ENCODE assay signal across 9 mouse cellular contexts in the genomic region with DNA sequence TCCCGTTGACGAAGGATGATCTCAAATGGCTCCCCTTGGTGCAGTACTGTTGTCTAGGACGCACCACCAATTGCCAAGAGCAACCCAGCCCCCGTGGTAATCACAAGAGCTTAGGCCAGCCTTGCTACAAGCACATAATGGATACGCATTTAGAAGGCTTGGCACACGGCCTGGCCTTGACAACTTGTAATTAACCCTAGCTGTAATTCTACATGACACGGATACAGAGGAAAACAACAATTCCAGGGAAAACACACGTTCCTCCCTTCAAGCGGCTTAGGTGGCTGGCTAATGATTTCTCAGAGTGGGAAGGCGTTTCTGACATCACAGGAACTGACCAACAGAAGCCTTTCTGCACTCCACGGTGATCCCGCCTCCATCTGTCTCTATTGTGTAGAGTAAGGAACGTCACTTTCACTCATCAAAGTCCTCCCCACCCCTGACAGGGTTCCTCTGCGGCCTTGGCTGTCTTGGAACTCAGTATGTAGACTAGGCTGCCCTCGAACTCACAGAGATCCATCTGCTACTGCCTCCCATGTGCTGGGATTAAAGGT. TPM values are rescaled to one million over a fixed set of nuclear protein-coding genes. Genes with fewer than 3 reads are reported as not detected.
DNase-seq lines count a peak whose midpoint lies in the region; ATAC-seq and TF ChIP-seq lines count a peak whose summit lies in the region.
"Had no signal": no experiment of that assay in that cellular context is flagged by ENCODE, and none has a peak within 500 bp of the region (broad histone marks: within the 10 kb centered on the region; RNA-seq: fewer than 3 reads in every experiment).

No protein-coding gene starts in this region.

- H3K4me3 ChIP-seq in lung, embryonic 14.5 days (ENCODE audit: low read depth, low read length), result no peak overlapping the region
- H3K4me3 ChIP-seq in kidney, embryonic 14.5 days (ENCODE audit: low read length), result no peak overlapping the region

- peak; percentile 40 for DNase-seq in cerebellum, adult 11-12 months
- DNase-seq in cerebellum, postnatal 36 days, result no peak
- peak; percentile 35 for DNase-seq in lung, embryonic 14.5 days
- no peak for DNase-seq in lung, postnatal 36 days
- DNase-seq in retina, embryonic 14.5 days (ENCODE audit: low spot score), result peak; percentile 81
- no peak for DNase-seq in gastrocnemius, postnatal 14 days
- DNase-seq: gastrocnemius, postnatal 25 days had no signal

- no peaks in the 10 kb centered on the region for H3K9me3 ChIP-seq in lung, embryonic 14.5 days (ENCODE audit: low read depth, low read length)
- H3K9me3 ChIP-seq in kidney, embryonic 14.5 days (ENCODE audit: control insufficient read depth, low read length), result no peaks in the 10 kb centered on the region

- no peak overlapping the region for H3K4me2 ChIP-seq in lung, embryonic 14.5 days
- no peak overlapping the region; the same call in 1 of the 2 replicates for H3K4me2 ChIP-seq in kidney, embryonic 14.5 days (replicated peaks; ENCODE audit: low read depth, low read length)

- no peaks in the 10 kb centered on the region for H3K4me1 ChIP-seq in lung, embryonic 14.5 days (ENCODE audit: insufficient read depth)
- 0 out of 2 replicates have a peak, but pooled peaks cover 7% of the 10 kb centered on the region for H3K4me1 ChIP-seq in kidney, embryonic 14.5 days (ENCODE audit: control insufficient read depth, insufficient read depth, low read length)

- 51% methylated on average over 15 of the region's 15 CpGs for WGBS in lung, embryonic 14.5 days
- 32% methylated on average over 15 of the region's 15 CpGs for WGBS in kidney, embryonic 14.5 days

- H3K9ac ChIP-seq in lung, embryonic 14.5 days, result no peak overlapping the region
- H3K9ac ChIP-seq in kidney, embryonic 14.5 days (ENCODE audit: low read depth, low read length), result no peak overlapping the region

- no peak for TF ChIP-seq CTCF in lung, embryonic 14.5 days (IDR thresholded peaks at IDR 0.05; ENCODE audit: low read depth)

- no peak for ATAC-seq in lung, embryonic 14.5 days (ENCODE audit: insufficient read depth)
- ATAC-seq in kidney, embryonic 14.5 days (ENCODE audit: low FRiP score, low TSS enrichment), result peak; percentile 55
- ATAC-seq in erythroblast, adult 5-6 weeks (replicated peaks; ENCODE audit: low FRiP score, poor library complexity, severe bottlenecking), result no peak

- peak overlapping the region; percentile 69 for H3K27ac ChIP-seq in lung, embryonic 14.5 days (ENCODE audit: low read depth)
- no peak overlapping the region for H3K27ac ChIP-seq in kidney, embryonic 14.5 days (ENCODE audit: low read depth, low read length)

- intact Hi-C loops in gastrocnemius, postnatal 14 days (cut with DNase I; ENCODE audit: low total_unique reads), result no loop called here

- no peaks in the 10 kb centered on the region for H3K36me3 ChIP-seq in lung, embryonic 14.5 days (ENCODE audit: insufficient read depth)
- no peaks in the 10 kb centered on the region for H3K36me3 ChIP-seq in kidney, embryonic 14.5 days (ENCODE audit: control insufficient read depth, insufficient read depth, low read length)

- no peaks in the 10 kb centered on the region for H3K27me3 ChIP-seq in lung, embryonic 14.5 days (ENCODE audit: insufficient read depth, low read length)
- H3K27me3 ChIP-seq in kidney, embryonic 14.5 days (ENCODE audit: control insufficient read depth, insufficient read depth, low read length), result no peaks in the 10 kb centered on the region

RNA-seq across cellular contexts. Expression of gene Fxn, which starts 36.7 kb away (rescaled TPM):
- polyA plus RNA-seq in lung, embryonic 14.5 days (2014; fragmentation: Nextera tagmentation; extraction: Ambion mirVana), result 51.2 and 52.9 TPM in 2 replicates
- polyA plus RNA-seq in kidney, embryonic 14.5 days (2014; fragmentation: Nextera tagmentation; extraction: Ambion mirVana), result 57.8 and 62.0 TPM in 2 replicates
- total RNA-seq in gastrocnemius, postnatal 14 days (2021), result 10 to 100 TPM; 19.8 to 20.8 TPM
- total RNA-seq in erythroblast, adult 5-6 weeks (2015; ENCODE audit: low replicate concordance), result 10.7 and 19.2 TPM in 2 replicates
- total RNA-seq in erythroblast, adult 5-6 weeks (2017; ENCODE audit: low replicate concordance), result 3.0 and 5.7 TPM in 2 replicates

Comparison
In these comparisons a context has a peak if more than half of its experiments do, and no peak if none do; other contexts are left out.
1. DNase-seq: peak in cerebellum, adult 11-12 months (single experiment), lung, embryonic 14.5 days (single experiment) and retina, embryonic 14.5 days (single experiment); none in cerebellum, postnatal 36 days (0 of 2), lung, postnatal 36 days (single experiment) and gastrocnemius, postnatal 14 days (single experiment).